Mouse (Mus musculus) E14TG2a.4 (cell line): Measurements from ENCODE around the gene Fbxo28.

Experiments used
- CTCF ChIP-seq: conservative IDR thresholded peaks from 2 replicates; pipeline ENCODE4 v1.5.1; 2014; ENCODE audit warnings: low read length
- NANOG ChIP-seq: IDR thresholded peaks from 2 replicates; pipeline ENCODE4 v1.6.1; 2014; ENCODE audit warnings: borderline replicate concordance, low read length, mixed read lengths
- POU5F1 ChIP-seq: IDR thresholded peaks from 2 replicates; pipeline ENCODE4 v1.6.1; 2014; ENCODE audit warnings: low read length, borderline replicate concordance

DNA sequence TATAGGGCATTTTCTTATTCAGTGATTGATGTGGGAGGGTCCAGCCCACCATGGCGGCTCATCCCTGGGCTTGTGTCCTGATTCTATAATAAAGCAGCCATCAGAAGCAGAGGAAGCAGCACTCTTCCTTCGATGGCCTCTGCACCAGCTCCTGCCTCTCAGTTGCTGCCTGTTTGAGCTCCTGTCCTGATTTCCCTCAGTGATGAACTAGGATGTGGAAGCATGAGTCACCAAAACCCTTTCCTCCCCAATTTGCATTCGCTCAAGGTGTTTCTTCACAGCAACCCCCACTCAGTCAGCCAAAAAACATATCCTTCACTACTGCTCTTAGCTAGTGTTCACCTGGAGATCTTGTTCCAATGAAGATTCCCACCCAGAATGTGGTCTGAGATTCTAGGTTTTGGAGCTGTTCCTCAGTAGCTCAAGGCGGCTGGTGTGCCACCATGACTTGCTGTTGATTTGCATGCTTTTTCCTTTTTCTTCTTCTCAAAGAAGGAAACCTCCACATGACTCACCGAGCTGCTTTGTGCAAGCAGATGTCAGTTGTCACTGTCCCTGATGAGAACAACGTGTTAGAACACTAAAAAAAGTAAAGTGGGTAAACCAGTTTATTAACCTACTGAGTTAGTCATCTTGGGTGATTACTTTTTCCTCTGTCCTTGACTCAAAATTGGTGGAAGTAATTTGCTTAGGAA is 39.1 kb downstream of the Fbxo28 start:
- TF ChIP-seq CTCF (no peak), POU5F1 (no peak), NANOG (no peak)
